10 mouse cellular contexts compared by ENCODE assay signal in genomic region chr10:76118741-76119140, GRCm38 (mm10). TPM values are rescaled to one million over a fixed set of nuclear protein-coding genes. Genes with fewer than 3 reads are reported as not detected.
DNase-seq lines count a peak whose midpoint lies in the region; ATAC-seq lines count a peak whose summit lies in the region.
"Had no signal": no experiment of that assay in that cellular context is flagged by ENCODE, and none has a peak within 500 bp of the region (broad histone marks: within the 10 kb centered on the region; RNA-seq: fewer than 3 reads in every experiment).

No protein-coding gene starts in this region.

- DNase-seq in CD4-positive, CD25-positive, alpha-beta regulatory T cell, adult 2 months (ENCODE audit: low read depth, low spot score): peak; percentile 75
- DNase-seq in left cerebral cortex, postnatal 4 days: peak; percentile 31
- DNase-seq in left cerebral cortex, adult 9 months (ENCODE audit: low spot score in 2 of 2): no peak
- peak; percentile 25 for DNase-seq in c-Kit-positive CD71-negative TER-119-negative erythroid progenitor cells, embryonic 14.5 days (ENCODE audit: low read depth)
- DNase-seq in mesoderm, embryonic 11.5 days (ENCODE audit: low read depth, low spot score): peak; percentile 46
- DNase-seq in MN1 (ENCODE audit: low spot score): no peak
- no peak for DNase-seq in layer of hippocampus, adult 9-11 months

- intact Hi-C loops in left cerebral cortex, postnatal 4 days (cut with DNase I): no loop called here

- no peak for ATAC-seq in CD4-positive, CD25-positive, alpha-beta regulatory T cell, adult 4 months

RNA-seq across cellular contexts. Expression of gene Slc5a4b, which starts 8.0 kb away (rescaled TPM):
- under 1 TPM in 1 of 2 experiments, not detected in 1; 0.09 TPM for polyA plus RNA-seq in CD4-positive, CD25-positive, alpha-beta regulatory T cell, adult 4 months (2017; shearing (Covaris generic))
- total RNA-seq in left cerebral cortex, postnatal 4 days (2021): not detected
- polyA plus RNA-seq: erythroblast, embryonic 14.5 days; limb, embryonic 14.5 days had no signal

RNA-seq across cellular contexts. Expression of gene Slc5a4a, which starts 28.5 kb away (rescaled TPM):
- polyA plus RNA-seq in CD4-positive, CD25-positive, alpha-beta regulatory T cell, adult 4 months (2017; shearing (Covaris generic)): not detected
- not detected for total RNA-seq in left cerebral cortex, postnatal 4 days (2021)
- polyA plus RNA-seq: erythroblast, embryonic 14.5 days; limb, embryonic 14.5 days had no signal

Comparison
In these comparisons a context has a peak if more than half of its experiments do, and no peak if none do; other contexts are left out.
1. DNase-seq: peak in CD4-positive, CD25-positive, alpha-beta regulatory T cell, adult 2 months (single experiment), left cerebral cortex, postnatal 4 days (single experiment), c-Kit-positive CD71-negative TER-119-negative erythroid progenitor cells, embryonic 14.5 days (single experiment) and mesoderm, embryonic 11.5 days (single experiment); none in left cerebral cortex, adult 9 months (0 of 2), MN1 (single experiment) and layer of hippocampus, adult 9-11 months (single experiment).